ENCODE assay signal across 23 mouse cellular contexts in genomic region chr12:9572022-9572421, GRCm38 (mm10). TPM values are rescaled to one million over a fixed set of nuclear protein-coding genes. Genes with fewer than 3 reads are reported as not detected.
DNase-seq lines count a peak whose midpoint lies in the region; ATAC-seq and TF ChIP-seq lines count a peak whose summit lies in the region.
"Had no signal": no experiment of that assay in that cellular context is flagged by ENCODE, and none has a peak within 500 bp of the region (broad histone marks: within the 10 kb centered on the region; RNA-seq: fewer than 3 reads in every experiment).

No protein-coding gene starts in this region.

- no peak overlapping the region for H3K9ac ChIP-seq in lung, embryonic 14.5 days
- no peak overlapping the region for H3K9ac ChIP-seq in neural tube, embryonic 15.5 days (replicated peaks)
- H3K9ac ChIP-seq: forebrain, embryonic 13.5 days; hindbrain, embryonic 15.5 days had no signal

- ATAC-seq in lung, embryonic 14.5 days (ENCODE audit: insufficient read depth): no peak
- ATAC-seq in neural tube, embryonic 15.5 days (ENCODE audit: low FRiP score): no peak
- ATAC-seq: activated CD4-positive, CD25-positive, alpha-beta regulatory T cell, adult 4 months; CD4-positive, CD25-positive, alpha-beta regulatory T cell, adult 4 months; forebrain, embryonic 13.5 days; forebrain, embryonic 16.5 days had no signal

- no peak for TF ChIP-seq CTCF in lung, embryonic 14.5 days (IDR thresholded peaks at IDR 0.05; ENCODE audit: low read depth)

- H3K27ac ChIP-seq in lung, embryonic 14.5 days (ENCODE audit: low read depth): no peak overlapping the region
- H3K27ac ChIP-seq in neural tube, embryonic 15.5 days (replicated peaks): no peak overlapping the region
- H3K27ac ChIP-seq: embryonic facial prominence, embryonic 13.5 days; forebrain, embryonic 10.5 days; forebrain, embryonic 13.5 days; hindbrain, embryonic 15.5 days had no signal

- intact Hi-C loops in heart, postnatal 36 days (cut with DNase I): loop anchor here (5.0 to 10.0 kb wide), 4 partner anchors 325 to 1015 kb away; no protein-coding TSS in a partner anchor

- no peaks in the 10 kb centered on the region for H3K36me3 ChIP-seq in lung, embryonic 14.5 days (ENCODE audit: insufficient read depth)
- no peaks in the 10 kb centered on the region for H3K36me3 ChIP-seq in neural tube, embryonic 15.5 days
- H3K36me3 ChIP-seq: embryonic facial prominence, embryonic 13.5 days; forebrain, embryonic 10.5 days; hindbrain, embryonic 15.5 days had no signal

- no peak overlapping the region for H3K4me2 ChIP-seq in lung, embryonic 14.5 days
- no peak overlapping the region for H3K4me2 ChIP-seq in neural tube, embryonic 15.5 days
- H3K4me2 ChIP-seq: forebrain, embryonic 13.5 days; heart, embryonic 11.5 days; hindbrain, embryonic 15.5 days had no signal

- H3K4me3 ChIP-seq in lung, embryonic 14.5 days (ENCODE audit: low read depth, low read length): no peak overlapping the region
- no peak overlapping the region for H3K4me3 ChIP-seq in neural tube, embryonic 15.5 days (replicated peaks)
- H3K4me3 ChIP-seq: forebrain, embryonic 10.5 days; forebrain, embryonic 13.5 days; hindbrain, embryonic 15.5 days had no signal

- H3K4me1 ChIP-seq in lung, embryonic 14.5 days (ENCODE audit: insufficient read depth): peaks cover 12% of the 10 kb centered on the region
- peaks cover 24% of the 10 kb centered on the region for H3K4me1 ChIP-seq in neural tube, embryonic 15.5 days

- H3K27me3 ChIP-seq in lung, embryonic 14.5 days (ENCODE audit: insufficient read depth, low read length): peaks cover 10% of the 10 kb centered on the region; the same call in 1 of the 2 replicates
- peaks cover 83% of the 10 kb centered on the region for H3K27me3 ChIP-seq in neural tube, embryonic 15.5 days (replicated peaks)

- DNase-seq in heart, adult 11 months: peak; percentile 74
- DNase-seq in heart, postnatal 36 days: no peak
- DNase-seq in lung, embryonic 14.5 days: peak; percentile 17
- DNase-seq in lung, postnatal 10 days: no peak
- peak; percentile 21 for DNase-seq in neural tube, embryonic 10.5 days (ENCODE audit: extremely low spot score, low spot score)
- DNase-seq: adrenal gland, adult 8-10 months; adrenal gland, postnatal 25 days; cerebellum, adult 11-12 months; cerebellum, adult 8-10 months; cerebellum, postnatal 10 days; cerebellum, postnatal 36 days; gastrocnemius, postnatal 10 days; gastrocnemius, postnatal 36 days had no signal

- H3K9me3 ChIP-seq in lung, embryonic 14.5 days (ENCODE audit: low read depth, low read length): no peaks in the 10 kb centered on the region
- H3K9me3 ChIP-seq in neural tube, embryonic 15.5 days (replicated peaks): no peaks in the 10 kb centered on the region
- H3K9me3 ChIP-seq: embryonic facial prominence, embryonic 13.5 days; forebrain, embryonic 10.5 days; forebrain, embryonic 13.5 days; hindbrain, embryonic 15.5 days had no signal

- 53% methylated on average over 4 of the region's 4 CpGs for WGBS in lung, embryonic 14.5 days
- WGBS in neural tube, embryonic 15.5 days: 15% methylated on average over 4 of the region's 4 CpGs

RNA-seq across cellular contexts. Expression of gene Osr1, which starts 2.1 kb away (rescaled TPM):
- total RNA-seq in heart, postnatal 36 days (2021): 1 to 10 TPM; 4.3 to 6.5 TPM
- polyA plus RNA-seq in lung, embryonic 14.5 days (2014; fragmentation: Nextera tagmentation; extraction: Ambion mirVana): 23.3 and 28.5 TPM in 2 replicates
- 6.6 and 11.1 TPM in 2 replicates for polyA plus RNA-seq in neural tube, embryonic 15.5 days (2015; fragmentation: Nextera tagmentation; extraction: Ambion mirVana)
- total RNA-seq: MEL had no signal
- polyA plus RNA-seq: activated CD4-positive, CD25-positive, alpha-beta regulatory T cell, adult 4 months; CD4-positive, CD25-positive, alpha-beta regulatory T cell, adult 4 months had no signal

Comparison
In these comparisons a context has a peak if more than half of its experiments do, and no peak if none do; other contexts are left out.
1. DNase-seq: peak in heart, adult 11 months (single experiment), lung, embryonic 14.5 days (single experiment) and neural tube, embryonic 10.5 days (single experiment); none in heart, postnatal 36 days (0 of 2) and lung, postnatal 10 days (single experiment).